Mouse (Mus musculus) ES-Bruce4 (cell line): Measurements from ENCODE around the gene Dera. TPM values are rescaled to one million over a fixed set of nuclear protein-coding genes. Genes with fewer than 3 reads are reported as not detected.

ENCODE experiments used
- H3K27ac ChIP-seq: 2 replicates; pipeline ENCODE4 v1.5.1; 2012; ENCODE audit warnings: low read length, inconsistent platforms; ENCODE audit not compliant: insufficient read depth
- H3K27me3 ChIP-seq: 2 replicates; pipeline ENCODE4 v1.6.1; 2012; ENCODE audit warnings: mild to moderate bottlenecking, low read length, inconsistent platforms; ENCODE audit not compliant: control insufficient read depth, poor library complexity, insufficient read depth, severe bottlenecking
- H3K36me3 ChIP-seq: 2 replicates; pipeline ENCODE4 v1.6.1; 2012; ENCODE audit warnings: inconsistent platforms, mild to moderate bottlenecking, low read length, moderate library complexity; ENCODE audit not compliant: control insufficient read depth, poor library complexity, insufficient read depth, severe bottlenecking
- H3K4me1 ChIP-seq: one replicate; pipeline ENCODE4 v1.8.1; 2011; ENCODE audit warnings: low read length; ENCODE audit not compliant: control insufficient read depth, insufficient read depth
- H3K4me3 ChIP-seq: 2 replicates; pipeline ENCODE4 v1.5.1; 2011; ENCODE audit warnings: low read depth, mild to moderate bottlenecking, low read length
- H3K9ac ChIP-seq: 2 replicates; pipeline ENCODE4 v1.6.1; 2012; ENCODE audit warnings: low read depth, mild to moderate bottlenecking, inconsistent platforms; ENCODE audit not compliant: poor library complexity, severe bottlenecking
- H3K9me3 ChIP-seq: replicated peaks from 2 replicates; pipeline ENCODE4 v1.6.1; 2012; ENCODE audit warnings: mild to moderate bottlenecking, low read length, inconsistent platforms; ENCODE audit not compliant: control insufficient read depth, poor library complexity, insufficient read depth, severe bottlenecking
- CTCF ChIP-seq: IDR thresholded peaks from one replicate; pipeline ENCODE4 v1.8.1; 2011; ENCODE audit warnings: low read depth, low read length
- EP300 ChIP-seq: IDR thresholded peaks from 2 replicates; pipeline ENCODE4 v1.6.1; 2011; ENCODE audit warnings: low read depth, low read length; ENCODE audit not compliant: insufficient read depth
- POLR2A ChIP-seq: IDR thresholded peaks from one replicate; pipeline ENCODE4 v1.8.1; 2011; ENCODE audit warnings: low read length; ENCODE audit not compliant: insufficient read depth
- polyA plus RNA-seq: library from polyadenylated mRNA; stranded (reverse); fragments of >200 nt; gene quantifications from 2 replicates; pipeline ENCODE4 v1.2.4, GENCODE M21; 2011; ENCODE audit warnings: low read depth; ENCODE audit not compliant: missing spikeins, insufficient read depth, insufficient read length

The Dera gene
- polyA plus RNA-seq, 1 experiment = 41.5 TPM

GRCm38 (mm10) chr6:137713310-137713664 lies 41.1 kb upstream of the Dera start:
- Histone ChIP-seq H3K27me3 (no peaks in the 10 kb centered on the region; the same call in 1 of the 2 replicates), H3K4me1 (no peaks in the 10 kb centered on the region), H3K9me3 (peaks cover 9% of the 10 kb centered on the region), H3K36me3 (no peaks in the 10 kb centered on the region), H3K4me3 (no peak overlapping the region), H3K9ac (no peak overlapping the region), H3K27ac (no peak overlapping the region)
- TF ChIP-seq EP300 (no peak), POLR2A (no peak), CTCF (no peak)

- H3K27ac ChIP-seq = no peak overlapping the region
- TF ChIP-seq CTCF (no peak), POLR2A (no peak), EP300 (no peak)
Observed at GRCm38 (mm10) chr6:137716802-137717201, 37.5 kb upstream of the Dera start.

GRCm38 (mm10) chr6:137722220-137722931 lies 32.0 kb upstream of the Dera start:
- Histone ChIP-seq H3K9me3 (no peaks in the 10 kb centered on the region), H3K36me3 (no peaks in the 10 kb centered on the region), H3K4me1 (no peaks in the 10 kb centered on the region), H3K27me3 (no peaks in the 10 kb centered on the region), H3K27ac (no peak overlapping the region), H3K9ac (no peak overlapping the region), H3K4me3 (no peak overlapping the region)
- TF ChIP-seq POLR2A = no peak
- TF ChIP-seq EP300 = no peak
- no peak for TF ChIP-seq CTCF

More at GRCm38 (mm10) chr6:137716802-137717201, 37.5 kb upstream of the Dera start:
- Histone ChIP-seq H3K36me3 (no peaks in the 10 kb centered on the region), H3K9ac (no peak overlapping the region), H3K9me3 (no peaks in the 10 kb centered on the region), H3K4me3 (no peak overlapping the region), H3K27me3 (no peaks in the 10 kb centered on the region; the same call in 1 of the 2 replicates), H3K4me1 (no peaks in the 10 kb centered on the region)

- Histone ChIP-seq H3K4me3 (no peak overlapping the region), H3K9ac (no peak overlapping the region), H3K4me1 (no peaks in the 10 kb centered on the region), H3K9me3 (no peaks in the 10 kb centered on the region), H3K27me3 (no peaks in the 10 kb centered on the region), H3K27ac (no peak overlapping the region), H3K36me3 (no peaks in the 10 kb centered on the region)
- no peak for TF ChIP-seq EP300
- no peak for TF ChIP-seq POLR2A
- TF ChIP-seq CTCF = peak; percentile 21
Observed at GRCm38 (mm10) chr6:137723898-137724297, 30.4 kb upstream of the Dera start.

GRCm38 (mm10) chr6:137734460-137734845 lies 19.9 kb upstream of the Dera start:
- Histone ChIP-seq H3K9ac (0 out of 2 replicates have a peak overlapping the region, but pooled peaks have one; percentile 92), H3K4me1 (peaks cover 3% of the 10 kb centered on the region), H3K36me3 (peaks cover 24% of the 10 kb centered on the region), H3K4me3 (peak overlapping the region; percentile 78), H3K9me3 (no peaks in the 10 kb centered on the region), H3K27ac (no peak overlapping the region), H3K27me3 (no peaks in the 10 kb centered on the region; the same call in 1 of the 2 replicates)
- no peak for TF ChIP-seq EP300
- TF ChIP-seq CTCF = no peak
- TF ChIP-seq POLR2A = no peak

GRCm38 (mm10) chr6:137734846-137735609 lies 19.3 kb upstream of the Dera start, which contains the start of gene Strap:
Gene Strap, plus strand, starts transcription at chr6:137735078.
- peaks cover 3% of the 10 kb centered on the region for H3K4me1 ChIP-seq
- peak within 1 kb of the TSS; percentile 92 for H3K9ac ChIP-seq
- no peaks in the 10 kb centered on the region; the same call in 1 of the 2 replicates for H3K27me3 ChIP-seq
- H3K4me3 ChIP-seq = peak within 1 kb of the TSS; percentile 99
- H3K9me3 ChIP-seq = no peaks in the 10 kb centered on the region
- no peak within 1 kb of the TSS for H3K27ac ChIP-seq
- H3K36me3 ChIP-seq = peaks cover 30% of the 10 kb centered on the region
- TF ChIP-seq POLR2A = peak; percentile 90
- TF ChIP-seq CTCF = no peak
- TF ChIP-seq EP300 = no peak
